Mouse (Mus musculus) neural tube, embryonic 12.5 days (tissue): ENCODE data around the gene Foxp1. TPM values are rescaled to one million over a fixed set of nuclear protein-coding genes. Genes with fewer than 3 reads are reported as not detected.

Experiments used
- ATAC-seq: fragments of 200-750 bp; cut with Nextera tagmentation; 2 replicates; pipeline ENCODE4 v1.8.0; 2017; ENCODE audit warnings: low read depth, mild to moderate bottlenecking, moderate TSS enrichment, moderate library complexity; ENCODE audit not compliant: low FRiP score
- H3K27ac ChIP-seq: fragments of 300-500 bp; sonication (generic); 2 replicates; pipeline ENCODE4 v1.5.1; 2016
- H3K27me3 ChIP-seq: fragments of 300-500 bp; sonication (generic); replicated peaks from 2 replicates; pipeline ENCODE4 v1.6.1; 2016; ENCODE audit warnings: mild to moderate bottlenecking
- H3K36me3 ChIP-seq: fragments of 300-500 bp; sonication (generic); 2 replicates; pipeline ENCODE4 v1.6.1; 2016; ENCODE audit warnings: mild to moderate bottlenecking
- H3K4me1 ChIP-seq: fragments of 300-500 bp; sonication (generic); 2 replicates; pipeline ENCODE4 v1.6.1; 2016
- H3K4me2 ChIP-seq: fragments of 300-500 bp; sonication (generic); replicated peaks from 2 replicates; pipeline ENCODE4 v1.6.1; 2016; ENCODE audit warnings: mild to moderate bottlenecking
- H3K4me3 ChIP-seq: fragments of 300-500 bp; sonication (generic); 2 replicates; pipeline ENCODE4 v1.5.1; 2016
- H3K9ac ChIP-seq: fragments of 300-500 bp; sonication (generic); 2 replicates; pipeline ENCODE4 v1.6.1; 2016; ENCODE audit warnings: mild to moderate bottlenecking
- H3K9me3 ChIP-seq: fragments of 300-500 bp; sonication (generic); 2 replicates; pipeline ENCODE4 v1.6.1; 2016; ENCODE audit warnings: mild to moderate bottlenecking
- WGBS: fragments of 180-500 bp; shearing (Covaris S2); methylation state at CpG from one replicate; pipeline ENCODE4 v1.1.7; 2016; 5-methylcytosine and 5-hydroxymethylcytosine counted together
- polyA plus RNA-seq: library from polyadenylated mRNA; unstranded; fragments of >200 nt; fragmentation: Nextera tagmentation; extraction: Ambion mirVana; gene quantifications from 2 replicates; pipeline ENCODE4 v1.2.1, GENCODE M21; 2016

Foxp1 gene
- polyA plus RNA-seq, 1 experiment from 2014 or later: 91.8 TPM

DNA sequence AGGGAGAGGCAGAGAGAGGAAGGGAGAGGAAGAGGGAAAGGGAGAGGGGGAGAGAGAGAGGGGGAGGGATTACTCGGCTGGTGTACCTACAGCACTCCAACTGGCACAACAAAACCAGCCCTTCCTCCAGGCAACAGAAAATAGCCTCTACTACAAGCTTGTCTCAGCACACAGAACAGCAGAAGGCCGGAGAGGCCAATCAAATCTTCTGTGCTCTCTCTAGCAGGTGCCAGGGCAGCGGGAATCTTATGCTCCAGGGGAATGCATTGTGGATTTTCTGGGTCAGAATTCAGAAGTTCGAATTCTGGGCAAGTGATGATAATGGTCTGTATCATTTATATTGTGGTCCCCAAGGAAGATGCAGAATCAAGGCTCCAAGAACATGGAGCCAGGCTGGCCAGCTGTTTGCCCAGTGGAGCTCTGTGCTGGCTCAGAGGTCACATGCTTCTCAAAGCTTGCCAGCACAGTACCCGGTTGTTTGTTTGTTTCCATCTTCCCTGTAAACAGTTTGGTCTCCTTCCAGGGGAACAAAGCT lies 11.8 kb upstream of the Foxp1 start:
- WGBS: 56% methylated on average over 5 of the region's 5 CpGs
- no peaks in the 10 kb centered on the region for H3K36me3 ChIP-seq
- no peak for ATAC-seq

DNA sequence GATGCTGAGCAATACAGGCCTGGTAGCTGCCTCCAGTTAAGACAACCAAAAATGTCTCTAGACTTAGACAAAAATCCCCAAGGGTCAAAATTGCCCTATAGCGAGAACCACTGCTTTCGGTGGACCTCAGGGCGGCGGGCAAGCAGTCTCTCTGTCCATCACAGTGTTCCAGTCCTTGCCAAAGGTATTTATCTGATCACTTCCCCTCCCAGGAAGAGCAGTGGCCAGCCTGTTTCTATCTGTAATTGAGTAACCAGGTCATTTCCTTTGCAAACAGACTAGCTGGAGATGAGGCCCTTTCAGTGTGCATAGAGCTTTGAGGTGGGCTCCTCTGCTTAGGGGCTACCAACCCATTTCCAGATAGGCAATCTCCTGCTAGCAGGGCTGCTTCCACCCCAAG lies 9.9 kb upstream of the Foxp1 start:
- Histone ChIP-seq H3K27ac (no peak overlapping the region), H3K4me2 (no peak overlapping the region), H3K4me1 (no peaks in the 10 kb centered on the region), H3K4me3 (no peak overlapping the region), H3K27me3 (no peaks in the 10 kb centered on the region), H3K9ac (no peak overlapping the region), H3K36me3 (peaks cover 3% of the 10 kb centered on the region; the same call in 1 of the 2 replicates), H3K9me3 (peaks cover under 1% of the 10 kb centered on the region; the same call in 1 of the 2 replicates)
- ATAC-seq: no peak
- 91% methylated on average over 4 of the region's 4 CpGs for WGBS

More for the DNA sequence above, 11.8 kb upstream of the Foxp1 start:
- no peak overlapping the region for H3K9ac ChIP-seq
- H3K9me3 ChIP-seq: no peaks in the 10 kb centered on the region
- no peak overlapping the region for H3K4me3 ChIP-seq
- H3K4me2 ChIP-seq: no peak overlapping the region
- no peak overlapping the region for H3K27ac ChIP-seq
- no peaks in the 10 kb centered on the region for H3K27me3 ChIP-seq
- no peaks in the 10 kb centered on the region for H3K4me1 ChIP-seq

DNA sequence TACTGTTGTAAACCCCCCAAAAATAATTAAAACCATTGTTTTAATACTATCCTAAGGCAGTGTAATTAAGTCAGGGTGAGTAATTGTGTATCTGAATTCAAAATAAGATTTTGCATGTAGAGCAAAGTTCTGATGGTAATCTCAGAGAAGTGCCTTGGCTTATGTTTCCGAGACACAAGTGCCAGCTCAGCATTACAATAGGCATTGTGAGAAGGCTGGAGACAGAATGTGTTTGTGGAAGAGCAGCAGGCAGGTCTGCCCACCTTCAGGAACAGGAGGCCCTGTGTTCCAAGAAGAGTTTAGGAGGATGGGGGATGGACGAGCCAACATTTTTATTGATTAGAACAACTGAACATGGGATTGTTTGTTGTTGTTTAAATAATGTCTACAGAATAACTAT lies 6.5 kb upstream of the Foxp1 start:
- H3K4me3 ChIP-seq: no peak overlapping the region
- H3K36me3 ChIP-seq: peaks cover 8% of the 10 kb centered on the region; the same call in 1 of the 2 replicates
- no peak overlapping the region for H3K9ac ChIP-seq
- H3K27ac ChIP-seq: no peak overlapping the region
- H3K4me1 ChIP-seq: no peaks in the 10 kb centered on the region; the same call in 1 of the 2 replicates
- H3K27me3 ChIP-seq: no peaks in the 10 kb centered on the region
- H3K4me2 ChIP-seq: no peak overlapping the region
- peaks cover 4% of the 10 kb centered on the region; the same call in 1 of the 2 replicates for H3K9me3 ChIP-seq
- 68% methylated on average over 2 of the region's 2 CpGs for WGBS
- no peak for ATAC-seq

DNA sequence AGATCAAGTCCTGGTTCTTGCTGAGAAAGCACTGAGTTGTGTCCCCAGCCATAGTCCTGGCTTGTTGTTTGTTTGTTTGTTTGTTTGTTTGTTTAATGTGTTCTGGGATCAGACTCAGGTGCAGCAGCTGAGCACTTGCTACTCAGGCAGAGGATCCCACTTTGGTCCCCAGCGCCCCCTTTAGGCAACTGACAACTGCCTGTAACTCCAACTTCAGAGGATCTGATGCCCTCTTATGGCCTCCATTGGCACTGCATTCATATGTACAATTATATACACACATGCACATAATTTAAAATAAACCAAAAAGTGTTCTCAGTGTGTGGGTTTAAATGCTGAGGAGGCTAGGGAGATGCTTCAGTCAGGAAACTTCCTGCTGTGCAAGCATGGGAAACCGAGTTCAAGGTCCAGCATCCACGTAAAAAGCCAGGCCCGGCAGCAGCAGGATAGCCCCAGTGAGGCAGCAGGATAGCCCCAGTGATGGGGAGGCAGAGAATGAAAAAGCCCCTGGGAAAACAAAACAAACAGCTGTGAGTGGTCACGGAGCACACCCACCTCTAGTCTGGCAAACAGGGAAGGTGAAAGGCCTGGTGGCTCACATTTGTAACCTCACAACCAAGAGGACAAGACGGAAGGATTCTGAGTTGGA lies 5.1 kb upstream of the Foxp1 start:
- Histone ChIP-seq H3K9ac (no peak overlapping the region), H3K27ac (no peak overlapping the region), H3K4me2 (no peak overlapping the region), H3K9me3 (peaks cover 4% of the 10 kb centered on the region; the same call in 1 of the 2 replicates), H3K4me1 (no peaks in the 10 kb centered on the region; the same call in 1 of the 2 replicates), H3K27me3 (no peaks in the 10 kb centered on the region), H3K36me3 (peaks cover 8% of the 10 kb centered on the region; the same call in 1 of the 2 replicates), H3K4me3 (no peak overlapping the region)
- ATAC-seq: no peak
- 93% methylated on average over 6 of the region's 6 CpGs for WGBS

DNA sequence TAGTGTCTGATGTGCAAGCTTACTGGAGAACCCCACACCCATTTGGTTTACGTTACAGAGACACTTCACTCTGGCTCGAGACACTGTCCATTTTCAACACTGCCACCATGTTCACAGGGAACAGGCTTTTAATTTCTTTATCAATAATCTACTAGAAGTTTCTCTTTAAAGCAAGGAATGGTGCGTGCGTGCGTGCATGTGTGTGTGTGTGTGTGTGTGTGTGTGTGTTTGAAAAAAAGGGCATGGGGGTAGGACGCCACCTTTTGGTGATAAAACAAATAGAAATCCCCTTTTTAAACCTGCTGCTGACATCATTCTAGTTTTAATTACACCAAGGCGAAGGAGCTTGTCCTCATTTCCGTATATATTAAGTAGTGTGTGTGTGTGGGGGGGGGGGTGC lies 2.8 kb upstream of the Foxp1 start:
- no peaks in the 10 kb centered on the region for H3K27me3 ChIP-seq
- no peak overlapping the region for H3K4me3 ChIP-seq
- H3K9me3 ChIP-seq: peaks cover 4% of the 10 kb centered on the region; the same call in 1 of the 2 replicates
- no peak overlapping the region for H3K27ac ChIP-seq
- no peak overlapping the region for H3K9ac ChIP-seq
- WGBS: 60% methylated on average over 8 of the region's 8 CpGs
- H3K4me2 ChIP-seq: 0 out of 2 replicates have a peak overlapping the region, but pooled peaks have one; percentile 12
- H3K4me1 ChIP-seq: no peaks in the 10 kb centered on the region; the same call in 1 of the 2 replicates
- H3K36me3 ChIP-seq: peaks cover 8% of the 10 kb centered on the region; the same call in 1 of the 2 replicates
- no peak for ATAC-seq

DNA sequence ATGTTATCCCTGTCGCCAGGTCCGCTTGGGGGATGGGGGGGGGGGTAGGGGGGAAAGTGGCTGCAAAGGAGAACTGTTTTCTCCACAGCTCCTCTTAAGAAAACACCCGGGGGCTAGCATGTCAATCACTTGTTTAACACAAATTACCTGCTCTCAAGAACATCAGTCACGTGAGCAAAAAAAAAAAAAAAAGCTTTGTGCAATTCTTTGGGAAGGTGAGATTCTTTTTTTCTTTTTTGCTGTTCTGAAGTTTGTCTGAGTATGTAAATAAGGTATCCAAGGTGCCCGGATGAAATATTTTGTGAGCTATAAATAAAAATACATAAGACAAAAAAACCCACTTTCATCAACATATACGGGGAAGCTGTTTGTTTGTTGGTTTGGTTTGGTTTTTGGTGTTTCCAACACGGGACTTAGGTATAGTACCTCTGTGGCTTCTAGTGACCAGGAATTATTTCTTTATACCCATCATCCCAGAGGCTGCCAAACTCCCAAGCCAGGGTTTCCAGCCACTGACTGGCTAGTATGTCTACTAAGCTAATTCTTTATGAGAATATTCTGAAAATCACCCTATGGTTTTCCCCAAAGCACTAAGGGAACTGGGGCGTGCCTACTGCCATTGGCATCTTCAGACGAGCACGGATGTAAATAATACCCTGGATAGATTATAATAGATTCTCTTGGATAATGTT lies 1.3 kb upstream of the Foxp1 start:
- Histone ChIP-seq H3K4me3 (peak overlapping the region; percentile 74), H3K27me3 (no peaks in the 10 kb centered on the region), H3K9ac (peak overlapping the region; percentile 93), H3K4me1 (no peaks in the 10 kb centered on the region; the same call in 1 of the 2 replicates), H3K9me3 (peaks cover 4% of the 10 kb centered on the region; the same call in 1 of the 2 replicates), H3K27ac (peak overlapping the region; percentile 98), H3K4me2 (peak overlapping the region; percentile 93), H3K36me3 (peaks cover 8% of the 10 kb centered on the region; the same call in 1 of the 2 replicates)
- ATAC-seq: no peak
- WGBS: 24% methylated on average over 10 of the region's 10 CpGs

DNA sequence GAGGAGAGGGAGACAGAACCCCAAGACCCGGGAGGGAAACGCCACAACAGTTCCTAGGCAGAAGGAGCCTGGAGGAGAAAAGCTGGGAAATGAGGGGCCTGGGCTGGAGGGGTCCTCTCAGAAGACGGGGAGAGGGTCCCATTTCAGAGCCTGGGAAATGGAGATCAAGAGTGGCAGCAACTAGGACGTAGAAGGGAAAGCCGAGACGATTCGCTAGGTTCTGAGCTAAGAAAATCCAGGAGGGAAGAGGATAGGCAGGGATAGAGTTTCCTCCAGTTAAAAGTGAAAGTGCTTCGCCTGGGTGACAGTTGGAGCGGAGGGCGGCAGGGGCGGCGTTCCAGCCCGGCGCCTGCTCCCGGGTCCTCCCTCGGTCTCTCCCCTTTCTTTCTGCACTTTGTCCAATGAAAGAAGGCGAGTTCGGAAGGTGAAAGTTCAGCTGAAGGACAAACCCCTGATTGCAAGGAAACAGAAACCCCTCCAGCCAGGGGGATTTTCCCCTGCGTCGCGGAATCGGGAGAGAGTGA lies 650 bp upstream of the Foxp1 start:
- peaks cover 8% of the 10 kb centered on the region; the same call in 1 of the 2 replicates for H3K36me3 ChIP-seq
- peak overlapping the region; percentile 93 for H3K4me2 ChIP-seq
- WGBS: under 1% methylated on average over 22 of the region's 22 CpGs
- peak overlapping the region; percentile 98 for H3K27ac ChIP-seq
- peak; percentile 45 for ATAC-seq
- peak overlapping the region; percentile 93 for H3K9ac ChIP-seq
- no peaks in the 10 kb centered on the region; the same call in 1 of the 2 replicates for H3K4me1 ChIP-seq
- H3K9me3 ChIP-seq: peaks cover 4% of the 10 kb centered on the region; the same call in 1 of the 2 replicates
- no peaks in the 10 kb centered on the region for H3K27me3 ChIP-seq
- H3K4me3 ChIP-seq: peak overlapping the region; percentile 74

DNA sequence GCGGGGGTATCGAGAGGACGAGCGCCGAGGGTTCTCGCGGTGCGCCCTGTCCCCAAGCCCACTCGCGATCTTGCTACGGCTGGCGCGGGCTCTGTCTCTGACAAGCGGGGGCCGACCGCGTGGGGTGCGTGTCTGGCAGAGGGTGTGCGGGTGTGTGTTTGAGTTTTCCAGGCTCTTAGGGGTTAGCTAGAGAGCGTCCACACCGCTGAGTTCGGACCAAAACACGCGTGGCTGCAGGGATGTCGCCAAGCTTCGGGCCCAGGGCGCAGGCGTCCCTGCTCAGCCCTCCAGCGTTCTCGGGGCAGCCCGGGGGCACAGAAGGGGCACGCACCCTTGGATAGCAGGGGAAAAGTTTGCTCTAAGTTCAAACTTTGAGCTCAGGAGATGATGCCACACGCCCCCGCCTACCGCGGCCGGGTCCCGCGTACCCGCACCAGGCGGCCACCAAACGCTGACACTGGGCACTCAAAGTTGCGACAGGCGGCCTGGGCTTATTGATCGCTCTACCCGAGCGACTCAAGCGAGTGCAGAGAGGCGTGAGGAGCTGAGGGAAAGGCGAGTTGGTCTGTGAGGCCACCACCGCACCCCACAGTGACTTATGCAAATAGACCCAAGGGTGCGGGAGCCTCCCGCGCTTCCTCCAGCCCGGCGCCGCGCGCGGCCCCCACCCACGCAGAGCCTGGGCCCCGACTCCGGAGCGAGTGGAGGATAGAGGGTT lies 721 bp downstream of the Foxp1 start:
- H3K4me2 ChIP-seq: peak overlapping the region; percentile 93
- peak overlapping the region; percentile 93 for H3K9ac ChIP-seq
- H3K36me3 ChIP-seq: no peaks in the 10 kb centered on the region
- ATAC-seq: peak; percentile 27
- no peaks in the 10 kb centered on the region for H3K27me3 ChIP-seq
- peak overlapping the region; percentile 70 for H3K27ac ChIP-seq
- H3K4me3 ChIP-seq: peak overlapping the region; percentile 74
- WGBS: under 1% methylated on average over 64 of the region's 64 CpGs
- no peaks in the 10 kb centered on the region for H3K9me3 ChIP-seq
- H3K4me1 ChIP-seq: no peaks in the 10 kb centered on the region; the same call in 1 of the 2 replicates

DNA sequence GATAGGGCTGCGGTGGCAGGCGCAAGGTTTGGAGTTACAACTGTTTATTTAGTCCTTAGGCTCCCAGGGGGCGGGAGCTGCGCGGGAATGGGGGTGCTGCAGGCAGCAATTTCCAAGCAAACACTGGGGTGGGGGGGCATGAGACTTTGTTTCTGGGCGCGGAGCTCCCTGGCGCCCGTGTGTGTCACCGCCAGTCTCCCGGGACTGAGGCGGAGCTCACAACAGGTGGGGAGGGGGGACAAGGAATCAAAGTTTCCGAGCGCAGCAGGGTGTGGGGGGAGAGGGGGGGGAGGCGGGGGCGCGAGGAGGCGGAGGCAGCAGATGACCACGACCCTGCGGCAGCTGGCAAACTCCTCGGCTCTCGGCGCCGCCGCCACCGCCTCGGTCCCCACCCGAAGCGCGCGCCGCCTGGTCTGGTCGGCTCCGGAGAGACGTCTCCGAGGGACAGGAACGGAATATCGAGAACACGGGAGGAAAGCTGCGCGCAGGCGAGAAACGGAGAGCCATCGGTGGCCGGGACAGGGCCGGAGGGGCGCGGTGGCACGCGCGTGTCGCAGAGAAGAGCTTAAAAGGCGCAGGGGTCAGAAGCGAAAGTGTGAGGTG lies 1.4 kb downstream of the Foxp1 start:
- Histone ChIP-seq H3K27me3 (no peaks in the 10 kb centered on the region), H3K9me3 (no peaks in the 10 kb centered on the region), H3K27ac (peak overlapping the region; percentile 70), H3K36me3 (no peaks in the 10 kb centered on the region), H3K4me1 (no peaks in the 10 kb centered on the region; the same call in 1 of the 2 replicates), H3K4me2 (peak overlapping the region; percentile 93), H3K9ac (peak overlapping the region; percentile 93), H3K4me3 (peak overlapping the region; percentile 74)
- under 1% methylated on average over 54 of the region's 54 CpGs for WGBS
- ATAC-seq: peak; percentile 38

DNA sequence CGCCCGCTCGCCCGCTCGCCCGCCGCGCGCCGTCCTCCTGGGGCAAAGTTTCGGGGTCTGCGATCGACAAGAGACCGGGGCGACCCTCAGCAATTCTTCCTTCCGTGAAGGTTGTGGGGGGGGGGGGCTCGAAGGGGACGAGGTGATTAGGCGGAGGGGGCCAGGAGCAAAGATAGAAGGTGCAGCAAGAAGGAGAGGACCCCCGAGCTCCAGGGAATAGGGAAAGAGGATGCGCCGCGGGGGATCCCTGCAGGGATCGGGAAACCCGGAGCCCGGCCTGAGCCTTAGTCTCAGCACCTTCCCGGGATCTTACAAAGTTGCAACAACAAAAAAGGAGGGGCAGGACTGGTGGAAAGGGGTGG lies 1.9 kb downstream of the Foxp1 start:
- Histone ChIP-seq H3K27ac (peak overlapping the region; percentile 70; the same call in 1 of the 2 replicates), H3K9ac (peak overlapping the region; percentile 93), H3K36me3 (no peaks in the 10 kb centered on the region), H3K27me3 (no peaks in the 10 kb centered on the region), H3K4me2 (peak overlapping the region; percentile 93), H3K4me1 (no peaks in the 10 kb centered on the region; the same call in 1 of the 2 replicates), H3K9me3 (no peaks in the 10 kb centered on the region), H3K4me3 (peak overlapping the region; percentile 74)
- WGBS: under 1% methylated on average over 26 of the region's 27 CpGs
- peak; percentile 59 for ATAC-seq
